Mouse (Mus musculus): ENCODE results near the gene Olfr222.

DNA sequence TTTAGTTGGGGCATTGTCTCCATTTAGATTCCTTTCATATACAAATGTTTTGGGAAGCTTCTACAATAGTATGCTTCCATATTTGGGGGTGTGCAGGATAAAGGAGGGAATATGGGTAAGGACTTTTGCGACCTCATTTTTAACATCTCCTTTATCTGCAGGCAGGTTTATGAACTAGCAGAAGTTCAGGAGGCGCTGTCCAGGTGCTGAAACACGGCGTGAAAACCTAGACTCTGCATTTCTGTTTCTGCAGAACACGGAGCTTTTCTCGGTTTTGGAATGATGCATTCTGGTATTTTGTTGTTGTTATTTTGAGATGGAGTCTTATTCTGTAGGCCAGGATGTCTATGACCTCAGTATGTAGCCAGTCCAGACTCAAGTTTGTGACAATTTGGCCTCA is 8.5 kb upstream of the Olfr222 start:
- TF ChIP-seq CTCF (IDR thresholded peaks at IDR 0.05; ENCODE audit: low read depth), result no peak
- no peak for TF ChIP-seq EP300 (IDR thresholded peaks at IDR 0.05; ENCODE audit: low read depth)
